Mouse (Mus musculus): ENCODE results near the gene Pfkfb2. TPM values are rescaled to one million over a fixed set of nuclear protein-coding genes. Genes with fewer than 3 reads are reported as not detected.
"Not testable (repeated sequence)": the region's sequence is repeated elsewhere in the genome, so short reads cannot be mapped to it uniquely, and the experiment has no call there.

Pfkfb2 gene
- polyA plus RNA-seq, 1 experiment from 2014 or later = 10.1 TPM

- no peaks in the 10 kb centered on the region for H3K9me3 ChIP-seq (replicated peaks)
- H3K4me1 ChIP-seq = no peaks in the 10 kb centered on the region
- no peak overlapping the region for H3K4me3 ChIP-seq (replicated peaks)
- 49% methylated on average over 1 of the region's 1 CpGs for WGBS
- H3K4me2 ChIP-seq (replicated peaks) = no peak overlapping the region
- H3K27me3 ChIP-seq = no peaks in the 10 kb centered on the region
- no peaks in the 10 kb centered on the region for H3K36me3 ChIP-seq
- no peak overlapping the region for H3K9ac ChIP-seq
- no peak for ATAC-seq (ENCODE audit: insufficient number of reproducible peaks, low FRiP score, low TSS enrichment, low read depth)
- no peak overlapping the region for H3K27ac ChIP-seq (replicated peaks)
Observed at GRCm38 (mm10) chr1:130683905-130684304, 45.1 kb downstream of the Pfkfb2 start.

- Histone ChIP-seq H3K4me2 (replicated peaks) (no peak overlapping the region), H3K4me3 (replicated peaks) (no peak overlapping the region), H3K27ac (replicated peaks) (no peak overlapping the region), H3K27me3 (no peaks in the 10 kb centered on the region), H3K9me3 (replicated peaks) (no peaks in the 10 kb centered on the region), H3K36me3 (no peaks in the 10 kb centered on the region), H3K4me1 (no peaks in the 10 kb centered on the region), H3K9ac (no peak overlapping the region)
- 61% methylated on average over 6 of the region's 6 CpGs for WGBS
- ATAC-seq (ENCODE audit: insufficient number of reproducible peaks, low FRiP score, low TSS enrichment, low read depth) = no peak
Observed at GRCm38 (mm10) chr1:130681656-130682413, 47.2 kb downstream of the Pfkfb2 start.

- no peak for ATAC-seq (ENCODE audit: insufficient number of reproducible peaks, low FRiP score, low TSS enrichment, low read depth)
- WGBS = 81% methylated on average over 2 of the region's 2 CpGs
- Histone ChIP-seq H3K9me3 (replicated peaks) (no peaks in the 10 kb centered on the region), H3K9ac (no peak overlapping the region), H3K4me2 (replicated peaks) (no peak overlapping the region), H3K27ac (replicated peaks) (no peak overlapping the region), H3K36me3 (no peaks in the 10 kb centered on the region), H3K4me3 (replicated peaks) (no peak overlapping the region), H3K4me1 (no peaks in the 10 kb centered on the region), H3K27me3 (no peaks in the 10 kb centered on the region)
Observed at GRCm38 (mm10) chr1:130681075-130681474, 48.0 kb downstream of the Pfkfb2 start.

GRCm38 (mm10) chr1:130678551-130678950 lies 50.5 kb downstream of the Pfkfb2 start:
- no peak overlapping the region for H3K9ac ChIP-seq
- H3K4me2 ChIP-seq (replicated peaks) = no peak overlapping the region
- WGBS = 76% methylated on average over 2 of the region's 2 CpGs
- H3K27me3 ChIP-seq = no peaks in the 10 kb centered on the region
- no peak for ATAC-seq (ENCODE audit: insufficient number of reproducible peaks, low FRiP score, low TSS enrichment, low read depth)
- H3K27ac ChIP-seq (replicated peaks) = no peak overlapping the region
- no peak overlapping the region for H3K4me3 ChIP-seq (replicated peaks)
- H3K9me3 ChIP-seq (replicated peaks) = no peaks in the 10 kb centered on the region
- no peaks in the 10 kb centered on the region for H3K4me1 ChIP-seq
- H3K36me3 ChIP-seq = no peaks in the 10 kb centered on the region

GRCm38 (mm10) chr1:130663576-130663975 lies 65.5 kb downstream of the Pfkfb2 start:
- not testable (repeated sequence) for H3K27ac ChIP-seq (replicated peaks); H3K4me2 ChIP-seq (replicated peaks); ATAC-seq (ENCODE audit: insufficient number of reproducible peaks, low FRiP score, low TSS enrichment, low read depth); H3K27me3 ChIP-seq; H3K4me1 ChIP-seq; H3K4me3 ChIP-seq (replicated peaks); H3K9ac ChIP-seq; H3K9me3 ChIP-seq (replicated peaks); H3K36me3 ChIP-seq
- 85% methylated on average over 5 of the region's 5 CpGs for WGBS

GRCm38 (mm10) chr1:130661454-130661853 lies 67.6 kb downstream of the Pfkfb2 start, which contains the start of gene C4bp:
TSS of gene C4bp (minus strand) at chr1:130661632.
- 60% methylated on average over 3 of the region's 3 CpGs for WGBS
- Histone ChIP-seq H3K27ac (replicated peaks) (no peak within 1 kb of the TSS), H3K27me3 (no peaks in the 10 kb centered on the region), H3K36me3 (no peaks in the 10 kb centered on the region), H3K9me3 (replicated peaks) (no peaks in the 10 kb centered on the region), H3K9ac (no peak within 1 kb of the TSS), H3K4me2 (replicated peaks) (no peak within 1 kb of the TSS), H3K4me3 (replicated peaks) (no peak within 1 kb of the TSS), H3K4me1 (no peaks in the 10 kb centered on the region)
- ATAC-seq (ENCODE audit: insufficient number of reproducible peaks, low FRiP score, low TSS enrichment, low read depth) = no peak

GRCm38 (mm10) chr1:130659641-130660040 lies 69.4 kb downstream of the Pfkfb2 start:
- ATAC-seq (ENCODE audit: insufficient number of reproducible peaks, low FRiP score, low TSS enrichment, low read depth); H3K9ac ChIP-seq: not testable (repeated sequence)
- WGBS = 45% methylated on average over 5 of the region's 5 CpGs

GRCm38 (mm10) chr1:130644103-130644502 lies 85.0 kb downstream of the Pfkfb2 start:
- Histone ChIP-seq H3K4me2 (replicated peaks) (no peak overlapping the region), H3K4me3 (replicated peaks) (no peak overlapping the region), H3K9ac (no peak overlapping the region), H3K36me3 (no peaks in the 10 kb centered on the region), H3K27ac (replicated peaks) (no peak overlapping the region), H3K4me1 (no peaks in the 10 kb centered on the region), H3K9me3 (replicated peaks) (no peaks in the 10 kb centered on the region), H3K27me3 (no peaks in the 10 kb centered on the region)
- ATAC-seq (ENCODE audit: insufficient number of reproducible peaks, low FRiP score, low TSS enrichment, low read depth) = no peak
- WGBS = 55% methylated on average over 4 of the region's 4 CpGs

More at GRCm38 (mm10) chr1:130659641-130660040, 69.4 kb downstream of the Pfkfb2 start:
- not testable (repeated sequence) for H3K9me3 ChIP-seq (replicated peaks); H3K27me3 ChIP-seq; H3K4me1 ChIP-seq; H3K27ac ChIP-seq (replicated peaks); H3K4me2 ChIP-seq (replicated peaks); H3K36me3 ChIP-seq; H3K4me3 ChIP-seq (replicated peaks)

- H3K27ac ChIP-seq (replicated peaks) = no peak overlapping the region
- H3K4me1 ChIP-seq = no peaks in the 10 kb centered on the region
- no peaks in the 10 kb centered on the region for H3K9me3 ChIP-seq (replicated peaks)
- no peak for ATAC-seq (ENCODE audit: insufficient number of reproducible peaks, low FRiP score, low TSS enrichment, low read depth)
- H3K9ac ChIP-seq = no peak overlapping the region
- H3K4me3 ChIP-seq (replicated peaks) = no peak overlapping the region
- H3K36me3 ChIP-seq = no peaks in the 10 kb centered on the region
- H3K4me2 ChIP-seq (replicated peaks) = no peak overlapping the region
- no peaks in the 10 kb centered on the region for H3K27me3 ChIP-seq
Observed at GRCm38 (mm10) chr1:130640967-130641366, 88.1 kb downstream of the Pfkfb2 start.

Other genes with a start within 250 kb of the Pfkfb2 start
- gene Zp3r, start 99.6 kb downstream of the Pfkfb2 start, polyA plus RNA-seq (2015; fragmentation: Nextera tagmentation; extraction: Ambion mirVana) = not detected in 2 replicates
- gene C4bp, start 67.6 kb downstream of the Pfkfb2 start, polyA plus RNA-seq (2015; fragmentation: Nextera tagmentation; extraction: Ambion mirVana) = not detected in 2 replicates
- not detected in 2 replicates for gene Gm29427, start 13.5 kb downstream of the Pfkfb2 start, polyA plus RNA-seq (2015; fragmentation: Nextera tagmentation; extraction: Ambion mirVana)
- 11.8 and 14.9 TPM in 2 replicates for gene Yod1, start 11.9 kb downstream of the Pfkfb2 start, polyA plus RNA-seq (2015; fragmentation: Nextera tagmentation; extraction: Ambion mirVana)
- 12.7 and 14.3 TPM in 2 replicates for gene AA986860, start 2.7 kb upstream of the Pfkfb2 start, polyA plus RNA-seq (2015; fragmentation: Nextera tagmentation; extraction: Ambion mirVana)
- 0.62 and 0.67 TPM in 2 replicates for gene Fcamr, start 71.6 kb upstream of the Pfkfb2 start, polyA plus RNA-seq (2015; fragmentation: Nextera tagmentation; extraction: Ambion mirVana)
- gene Pigr, start 97.4 kb upstream of the Pfkfb2 start, polyA plus RNA-seq (2015; fragmentation: Nextera tagmentation; extraction: Ambion mirVana) = 0.08 TPM in 2 replicates
- not detected in 2 replicates for gene Fcmr, start 136.4 kb upstream of the Pfkfb2 start, polyA plus RNA-seq (2015; fragmentation: Nextera tagmentation; extraction: Ambion mirVana)
- not detected in 2 replicates for gene Il24, start 158.2 kb upstream of the Pfkfb2 start, polyA plus RNA-seq (2015; fragmentation: Nextera tagmentation; extraction: Ambion mirVana)
- gene Il20, start 182.2 kb upstream of the Pfkfb2 start, polyA plus RNA-seq (2015; fragmentation: Nextera tagmentation; extraction: Ambion mirVana) = not detected in 2 replicates
- not detected in 2 replicates for gene Il19, start 210.9 kb upstream of the Pfkfb2 start, polyA plus RNA-seq (2015; fragmentation: Nextera tagmentation; extraction: Ambion mirVana)

All from embryonic facial prominence, embryonic 15.5 days (tissue).